Mouse (Mus musculus) stomach, embryonic 14.5 days (tissue): Measurements from ENCODE around the gene Rrp7a. TPM values are rescaled to one million over a fixed set of nuclear protein-coding genes. Genes with fewer than 3 reads are reported as not detected.

Experiments used
- ATAC-seq: fragments of 200-750 bp; cut with Nextera tagmentation; 2 replicates; pipeline ENCODE4 v1.8.0; 2017; ENCODE audit warnings: low read depth, moderate TSS enrichment; ENCODE audit not compliant: insufficient number of reproducible peaks, insufficient read depth, low FRiP score
- H3K27ac ChIP-seq: fragments of 300-500 bp; sonication (generic); 2 replicates; pipeline ENCODE4 v1.5.1; 2014; ENCODE audit warnings: mild to moderate bottlenecking, low read length, moderate library complexity, mixed read lengths
- H3K27me3 ChIP-seq: fragments of 300-500 bp; sonication (generic); 2 replicates; pipeline ENCODE4 v1.6.1; 2014; ENCODE audit warnings: low read length, control low read depth, mixed read lengths; ENCODE audit not compliant: control insufficient read depth, insufficient read depth
- H3K36me3 ChIP-seq: fragments of 300-500 bp; sonication (generic); 2 replicates; pipeline ENCODE4 v1.6.1; 2014; ENCODE audit warnings: mild to moderate bottlenecking, control low read depth, low read length, moderate library complexity, mixed read lengths; ENCODE audit not compliant: control insufficient read depth, insufficient read depth
- H3K4me1 ChIP-seq: fragments of 300-500 bp; sonication (generic); 2 replicates; pipeline ENCODE4 v1.6.1; 2014; ENCODE audit warnings: low read length, control low read depth, mixed read lengths; ENCODE audit not compliant: control insufficient read depth, insufficient read depth
- H3K4me2 ChIP-seq: fragments of 300-500 bp; sonication (generic); replicated peaks from 2 replicates; pipeline ENCODE4 v1.6.1; 2014; ENCODE audit warnings: low read depth, low read length, control low read depth
- H3K4me3 ChIP-seq: fragments of 300-500 bp; sonication (generic); 2 replicates; pipeline ENCODE4 v1.5.1; 2014; ENCODE audit warnings: low read depth, low read length, control low read depth
- H3K9ac ChIP-seq: fragments of 300-500 bp; sonication (generic); replicated peaks from 2 replicates; pipeline ENCODE4 v1.6.1; 2014; ENCODE audit warnings: low read depth, mild to moderate bottlenecking, control low read depth, low read length, moderate library complexity, mixed read lengths
- H3K9me3 ChIP-seq: fragments of 300-500 bp; sonication (generic); 2 replicates; pipeline ENCODE4 v1.6.1; 2016; ENCODE audit warnings: low read depth, low read length, control low read depth; ENCODE audit not compliant: control insufficient read depth
- WGBS: fragments of 180-500 bp; shearing (Covaris S2); extraction: QIAGEN DNeasy Blood & Tissue Kit; methylation state at CpG from one replicate; pipeline ENCODE4 v1.1.7; 2014; 5-methylcytosine and 5-hydroxymethylcytosine counted together
- polyA plus RNA-seq: library from polyadenylated mRNA; unstranded; fragments of >200 nt; fragmentation: Nextera tagmentation; extraction: Ambion mirVana; gene quantifications from 2 replicates; pipeline ENCODE4 v1.2.1, GENCODE M21; 2014

The Rrp7a gene
- polyA plus RNA-seq, 1 experiment from 2014 or later: 45.9 TPM

- Histone ChIP-seq H3K27ac (no peak overlapping the region), H3K9me3 (no peaks in the 10 kb centered on the region), H3K36me3 (peaks cover 31% of the 10 kb centered on the region), H3K4me3 (no peak overlapping the region), H3K4me1 (no peaks in the 10 kb centered on the region), H3K27me3 (no peaks in the 10 kb centered on the region), H3K9ac (no peak overlapping the region), H3K4me2 (no peak overlapping the region)
- 94% methylated on average over 9 of the region's 9 CpGs for WGBS
- no peak for ATAC-seq
Observed at GRCm38 (mm10) chr15:83159823-83160222, 37.2 kb upstream of the Rrp7a start.

- no peak overlapping the region for H3K4me3 ChIP-seq
- 94% methylated on average over 7 of the region's 7 CpGs for WGBS
- no peaks in the 10 kb centered on the region for H3K4me1 ChIP-seq
- H3K9ac ChIP-seq: no peak overlapping the region
- no peak overlapping the region for H3K4me2 ChIP-seq
- peaks cover 31% of the 10 kb centered on the region for H3K36me3 ChIP-seq
- no peaks in the 10 kb centered on the region for H3K9me3 ChIP-seq
- no peak overlapping the region for H3K27ac ChIP-seq
- H3K27me3 ChIP-seq: no peaks in the 10 kb centered on the region
- no peak for ATAC-seq
Observed at GRCm38 (mm10) chr15:83158587-83159160, 36.1 kb upstream of the Rrp7a start.

GRCm38 (mm10) chr15:83157667-83158064 is 35.1 kb upstream of the Rrp7a start:
- Histone ChIP-seq H3K27me3 (no peaks in the 10 kb centered on the region), H3K27ac (no peak overlapping the region; the same call in 1 of the 2 replicates), H3K9ac (no peak overlapping the region), H3K36me3 (peaks cover 34% of the 10 kb centered on the region), H3K9me3 (no peaks in the 10 kb centered on the region), H3K4me1 (no peaks in the 10 kb centered on the region), H3K4me2 (no peak overlapping the region), H3K4me3 (no peak overlapping the region)
- 97% methylated on average over 6 of the region's 6 CpGs for WGBS
- ATAC-seq: no peak

GRCm38 (mm10) chr15:83156929-83157666 is 34.5 kb upstream of the Rrp7a start:
- no peaks in the 10 kb centered on the region for H3K4me1 ChIP-seq
- peaks cover 33% of the 10 kb centered on the region for H3K36me3 ChIP-seq
- no peak overlapping the region for H3K9ac ChIP-seq
- 73% methylated on average over 11 of the region's 11 CpGs for WGBS
- peak; percentile 20; the same call in 1 of the 2 replicates for ATAC-seq
- no peak overlapping the region; the same call in 1 of the 2 replicates for H3K27ac ChIP-seq
- no peak overlapping the region for H3K4me3 ChIP-seq
- no peak overlapping the region for H3K4me2 ChIP-seq
- H3K9me3 ChIP-seq: no peaks in the 10 kb centered on the region
- no peaks in the 10 kb centered on the region for H3K27me3 ChIP-seq

- Histone ChIP-seq H3K9ac (no peak overlapping the region), H3K36me3 (peaks cover 27% of the 10 kb centered on the region), H3K4me3 (no peak overlapping the region), H3K27ac (no peak overlapping the region), H3K4me1 (no peaks in the 10 kb centered on the region), H3K9me3 (no peaks in the 10 kb centered on the region), H3K4me2 (no peak overlapping the region), H3K27me3 (no peaks in the 10 kb centered on the region)
- no peak for ATAC-seq
- 74% methylated on average over 6 of the region's 6 CpGs for WGBS
Observed at GRCm38 (mm10) chr15:83155672-83156419, 33.2 kb upstream of the Rrp7a start.

- H3K27ac ChIP-seq: no peak overlapping the region
- no peak overlapping the region for H3K4me3 ChIP-seq
- H3K4me1 ChIP-seq: no peaks in the 10 kb centered on the region
- no peaks in the 10 kb centered on the region for H3K27me3 ChIP-seq
- H3K36me3 ChIP-seq: peaks cover 16% of the 10 kb centered on the region
- no peaks in the 10 kb centered on the region for H3K9me3 ChIP-seq
- no peak overlapping the region for H3K9ac ChIP-seq
- no peak for ATAC-seq
- H3K4me2 ChIP-seq: no peak overlapping the region
- 90% methylated on average over 7 of the region's 7 CpGs for WGBS
Observed at GRCm38 (mm10) chr15:83154309-83154708, 31.7 kb upstream of the Rrp7a start.

- H3K36me3 ChIP-seq: peaks cover 7% of the 10 kb centered on the region; the same call in 1 of the 2 replicates
- 0 out of 2 replicates have a peak, but pooled peaks cover 3% of the 10 kb centered on the region for H3K4me1 ChIP-seq
- no peak for ATAC-seq
- H3K4me2 ChIP-seq: no peak overlapping the region
- no peak overlapping the region; the same call in 1 of the 2 replicates for H3K27ac ChIP-seq
- H3K9me3 ChIP-seq: no peaks in the 10 kb centered on the region
- 82% methylated on average over 4 of the region's 4 CpGs for WGBS
- no peak overlapping the region for H3K4me3 ChIP-seq
- no peaks in the 10 kb centered on the region for H3K27me3 ChIP-seq
- H3K9ac ChIP-seq: no peak overlapping the region
Observed at GRCm38 (mm10) chr15:83150694-83151093, 28.1 kb upstream of the Rrp7a start.

GRCm38 (mm10) chr15:83150073-83150442 is 27.5 kb upstream of the Rrp7a start:
- Histone ChIP-seq H3K4me3 (peak overlapping the region; percentile 0; the same call in 1 of the 2 replicates), H3K27me3 (no peaks in the 10 kb centered on the region), H3K4me1 (0 out of 2 replicates have a peak, but pooled peaks cover 3% of the 10 kb centered on the region), H3K4me2 (peak overlapping the region; percentile 28), H3K27ac (peak overlapping the region; percentile 98), H3K9me3 (no peaks in the 10 kb centered on the region), H3K36me3 (peaks cover 7% of the 10 kb centered on the region; the same call in 1 of the 2 replicates), H3K9ac (no peak overlapping the region)
- 8% methylated on average over 3 of the region's 3 CpGs for WGBS
- no peak for ATAC-seq
